Mouse (Mus musculus): ENCODE data around the gene Zfp60.

- no peak for TF ChIP-seq CTCF (IDR thresholded peaks at IDR 0.05; ENCODE audit: control insufficient read depth, insufficient read depth, insufficient read length)
- no peak for TF ChIP-seq MYOG (IDR thresholded peaks at IDR 0.05; ENCODE audit: control insufficient read depth, extremely low read depth, insufficient read length)
- no peak for TF ChIP-seq CEBPB (IDR thresholded peaks at IDR 0.05; ENCODE audit: low read depth)
- no peak for TF ChIP-seq MYOD1 (IDR thresholded peaks at IDR 0.05; ENCODE audit: control insufficient read depth, insufficient read length, low read depth)
- no peak for TF ChIP-seq USF1 (IDR thresholded peaks at IDR 0.05; ENCODE audit: low read depth)
These were observed 63.4 kb downstream of the Zfp60 start for GRCm38 (mm10) chr7:27794566-27794965.

Data from C2C12 (cell line).